Mouse (Mus musculus) heart, adult 9 months (tissue): ENCODE measurements at regions not wholly inside any gene's neighbourhood (a gene's known extent, or its start where the extent isn't known, plus 50 kb on each side); places are given as distances from the start of the nearest gene placed in this dataset.

ENCODE experiments used
- DNase-seq, 2 experiments: peaks; one replicate each; pipeline ENCODE4 v3.0.0; 2022; ENCODE audit warnings: low spot score in 2 of 2

DNA sequence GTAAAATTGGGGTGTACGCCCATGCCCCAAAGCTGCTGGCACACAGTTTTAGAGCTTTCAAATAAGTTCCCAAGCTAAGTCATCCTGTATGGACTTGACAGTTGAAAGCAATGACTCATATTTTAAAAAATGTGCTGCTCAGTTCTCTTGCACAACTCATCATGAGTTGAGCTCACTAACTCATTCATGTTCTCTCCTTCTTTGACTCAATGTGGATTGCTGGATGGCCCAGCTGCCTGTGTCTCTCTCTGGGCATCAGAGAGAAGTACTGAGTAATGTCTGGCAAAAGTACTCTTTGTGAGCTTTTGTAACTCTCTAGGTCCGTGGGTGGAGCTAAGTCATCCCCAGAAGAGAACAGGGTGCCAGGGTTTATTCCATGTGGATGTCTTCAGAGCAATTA, 355.3 kb downstream of the Rnd3 start:
- peak; percentile 73 to 78 for DNase-seq

DNA sequence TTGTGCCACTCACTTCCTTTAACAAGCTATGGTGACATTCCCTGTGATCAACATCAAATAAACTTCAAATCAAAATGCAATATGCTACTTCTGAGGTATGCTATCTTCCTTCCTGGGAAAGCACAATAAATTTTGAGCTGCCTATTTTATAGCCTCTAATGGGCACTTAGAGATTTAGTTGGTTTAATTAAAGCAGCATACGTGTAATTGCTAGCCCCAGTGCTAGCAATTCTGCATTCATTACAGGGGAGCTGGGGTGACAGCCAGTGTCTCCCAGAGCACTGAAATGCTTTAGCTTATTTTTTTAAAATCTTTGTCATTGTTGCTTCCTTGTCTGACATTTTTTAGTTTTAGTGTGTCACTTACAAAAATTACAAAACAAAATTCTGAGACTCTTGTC, 355.8 kb downstream of the Rnd3 start:
- DNase-seq = no peak

DNA sequence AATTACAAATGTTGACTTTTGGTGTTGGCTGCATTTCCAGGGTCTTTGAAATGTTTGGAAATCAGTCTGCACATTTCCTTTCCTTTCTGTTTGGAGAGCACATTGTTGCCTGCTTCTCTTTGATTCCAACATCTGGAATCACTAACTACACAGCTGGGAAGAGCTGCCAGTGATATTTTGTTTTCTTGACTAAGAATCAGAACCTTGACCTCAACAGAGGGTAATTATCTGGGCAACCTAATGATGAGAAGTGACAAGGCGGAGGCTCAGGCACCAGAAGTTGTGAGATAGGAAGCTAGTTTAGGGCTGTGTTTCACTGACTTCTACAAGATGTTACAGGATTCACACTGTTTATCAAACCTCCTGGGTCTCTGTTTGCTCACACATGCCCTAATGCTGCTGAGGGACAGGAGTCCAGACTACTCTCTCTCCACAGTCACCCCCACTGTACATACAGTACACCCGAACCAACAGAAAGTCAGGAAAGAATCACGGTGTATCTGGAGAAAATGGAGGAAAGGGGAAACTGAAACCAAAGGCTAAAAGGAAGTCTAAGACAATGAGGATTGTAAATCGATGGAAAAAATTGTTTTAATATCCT, 359.8 kb downstream of the Rnd3 start:
- DNase-seq = peak; percentile 51 to 67

DNA sequence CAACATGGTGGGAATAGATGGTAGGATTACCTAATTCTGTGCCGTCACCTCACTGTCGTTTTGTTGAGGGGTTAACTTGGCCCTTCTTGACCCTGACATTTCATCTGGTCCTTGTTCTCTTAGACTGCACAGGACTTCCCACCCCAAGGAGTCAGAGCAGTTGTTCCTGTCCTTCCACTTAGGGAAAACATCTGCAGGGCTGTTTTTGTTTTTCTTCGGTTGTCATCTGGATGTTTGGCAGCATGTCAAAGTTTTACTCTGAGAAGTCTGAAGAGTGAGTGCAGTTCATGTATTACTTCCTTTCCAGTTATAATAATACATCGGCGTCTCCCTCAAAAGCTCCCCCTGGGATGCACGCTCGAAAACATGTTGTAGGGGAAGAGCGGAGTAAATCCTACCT, 376.8 kb downstream of the Rnd3 start:
- DNase-seq = peak; percentile 62 to 67

DNA sequence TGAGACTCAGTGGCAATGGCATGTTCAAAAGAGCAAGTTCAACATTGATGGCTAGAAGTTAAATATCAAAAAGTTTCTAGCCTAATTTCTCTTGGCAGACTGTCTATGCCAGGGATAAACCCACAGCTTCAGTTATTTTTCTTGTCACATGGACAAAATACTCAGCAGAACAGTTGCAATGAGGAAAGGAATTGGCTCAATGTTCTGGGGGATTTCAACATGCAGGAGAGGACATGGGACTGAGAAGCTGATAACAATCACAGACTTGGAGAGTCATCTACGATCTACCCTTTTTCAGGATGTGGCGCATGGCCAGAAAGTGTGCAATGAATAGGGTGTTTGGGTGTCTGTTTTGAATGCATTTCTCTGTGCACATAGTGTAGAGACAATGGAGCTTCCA, 389.9 kb downstream of the Rnd3 start:
- DNase-seq = no peak

DNA sequence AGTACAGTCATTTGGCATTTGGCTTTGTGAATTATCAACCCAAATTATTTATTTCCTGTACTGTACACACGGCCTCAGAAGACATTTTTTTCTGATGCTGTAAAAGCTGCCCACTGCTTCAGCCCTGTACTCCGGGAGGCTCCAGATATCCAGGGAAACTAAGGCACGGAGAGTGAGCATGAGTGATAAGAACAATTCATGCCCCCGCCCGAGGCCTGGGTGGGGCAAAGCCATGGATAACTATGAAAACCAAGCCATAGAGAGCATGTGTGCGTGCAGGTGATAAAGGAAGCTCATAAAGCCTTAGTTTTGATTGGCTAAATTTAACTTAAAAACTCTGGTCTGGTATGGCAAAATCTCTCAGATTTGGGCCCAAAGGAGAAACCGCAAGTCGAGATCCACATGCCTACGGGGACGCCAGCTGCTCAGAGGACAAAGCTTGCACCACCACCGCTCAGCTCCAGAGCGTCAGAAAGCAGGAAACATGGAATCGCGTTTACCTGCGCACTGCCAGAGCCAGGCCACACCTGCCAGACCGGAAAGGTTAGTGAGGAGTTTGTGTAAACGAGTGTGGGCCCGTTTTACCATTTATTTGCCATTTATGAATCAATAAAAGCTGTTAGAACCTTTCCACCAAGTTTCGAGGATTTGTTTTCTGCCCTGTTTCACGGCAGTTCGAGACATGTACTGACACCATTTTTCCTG, 390.9 kb downstream of the Rnd3 start:
- DNase-seq = no peak

DNA sequence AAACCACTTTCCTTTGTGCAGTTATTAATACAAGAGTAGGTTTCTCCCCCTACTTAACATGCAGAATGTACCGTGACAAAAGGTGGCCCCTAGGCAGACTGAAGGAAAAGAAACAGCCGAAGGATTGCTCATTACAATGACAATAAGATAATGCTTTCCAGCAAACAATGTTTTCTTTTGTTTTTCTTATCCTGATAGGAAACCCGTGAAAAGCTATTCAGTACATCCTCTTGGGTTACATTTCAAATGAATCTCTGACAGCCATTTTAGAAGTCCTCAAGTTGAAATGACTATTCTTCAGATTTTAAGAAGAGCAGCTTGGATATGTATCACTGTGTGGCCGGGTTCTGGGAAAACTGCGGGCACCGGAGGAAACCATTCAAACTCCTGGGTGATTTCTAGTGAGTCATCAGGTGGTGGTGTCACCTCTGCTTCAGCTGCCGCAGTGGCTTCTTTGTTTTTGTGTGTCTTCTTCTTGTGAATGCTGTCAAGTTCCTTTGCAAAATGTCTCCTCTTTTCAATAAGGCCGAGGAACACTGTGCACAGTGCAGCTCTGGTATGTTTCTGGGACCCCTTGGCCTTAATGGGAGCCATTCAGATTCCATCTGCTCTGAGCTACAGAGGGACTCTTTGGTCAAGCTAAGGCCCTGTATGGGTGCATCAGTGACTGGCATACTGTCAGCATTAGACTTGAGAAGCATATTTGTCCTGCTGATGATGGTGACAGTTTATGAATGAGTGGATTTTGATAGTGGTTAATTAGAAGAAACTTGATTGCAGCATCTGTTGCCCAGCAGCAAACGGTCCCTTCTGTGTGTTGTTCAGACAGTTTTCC, 393.1 kb downstream of the Rnd3 start:
- DNase-seq = no peak

DNA sequence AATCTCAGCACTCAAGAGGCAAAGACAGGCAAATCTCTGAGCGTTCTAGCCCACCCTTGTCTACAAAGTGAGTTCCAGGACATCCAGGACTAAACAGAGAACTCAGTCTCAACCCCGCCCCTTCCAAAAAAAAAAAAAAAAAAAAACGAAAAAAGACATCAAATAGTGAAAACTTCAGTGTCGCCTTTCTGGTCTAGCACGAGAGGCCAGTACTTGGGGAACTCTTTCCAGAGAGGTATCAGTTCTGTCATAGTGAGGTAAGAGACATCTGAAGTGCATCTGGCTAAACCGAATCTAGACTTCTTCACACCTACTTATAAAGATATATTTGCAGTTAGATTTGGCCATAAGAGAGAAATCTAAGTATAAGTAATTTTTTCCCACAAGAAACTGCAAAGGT, 393.8 kb downstream of the Rnd3 start:
- no peak for DNase-seq

DNA sequence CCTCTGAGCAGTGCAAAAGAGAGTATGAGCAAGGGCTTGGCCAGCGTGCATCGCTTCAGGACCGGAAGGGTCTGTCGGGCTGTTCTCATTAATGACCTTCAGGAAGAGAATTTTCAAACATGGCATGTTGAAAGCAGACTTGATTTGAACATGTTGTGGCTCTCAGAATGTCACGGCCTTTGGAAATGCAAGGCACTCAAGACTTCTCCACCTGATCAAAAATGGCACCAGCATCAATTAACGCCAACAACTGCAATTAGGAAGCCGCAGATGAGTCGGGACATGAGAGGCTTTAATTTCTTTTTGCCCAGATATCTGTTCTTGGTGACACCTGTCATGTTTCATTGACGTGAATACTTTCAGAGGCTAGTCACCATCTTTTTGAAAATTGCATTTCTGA, 396.5 kb downstream of the Rnd3 start:
- no peak for DNase-seq

DNA sequence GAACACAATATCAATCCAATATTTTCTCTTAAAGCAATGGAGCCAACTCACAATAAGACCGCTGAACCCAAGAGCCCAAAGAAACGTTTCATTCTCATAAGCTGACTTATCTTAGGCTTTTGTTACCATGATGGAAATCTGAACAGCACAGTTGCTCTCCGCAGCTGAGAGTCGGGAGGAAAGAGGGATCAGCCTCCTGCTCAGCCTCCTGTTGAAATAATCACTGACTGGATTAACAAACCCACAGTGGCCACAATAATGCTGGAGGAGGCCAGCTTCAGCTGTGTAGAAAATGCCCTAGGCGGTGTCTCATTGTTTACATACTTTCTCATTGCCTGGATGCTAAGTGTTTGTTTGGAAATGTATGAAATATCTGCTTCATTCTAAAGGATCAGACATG, 398.1 kb downstream of the Rnd3 start:
- no peak for DNase-seq

DNA sequence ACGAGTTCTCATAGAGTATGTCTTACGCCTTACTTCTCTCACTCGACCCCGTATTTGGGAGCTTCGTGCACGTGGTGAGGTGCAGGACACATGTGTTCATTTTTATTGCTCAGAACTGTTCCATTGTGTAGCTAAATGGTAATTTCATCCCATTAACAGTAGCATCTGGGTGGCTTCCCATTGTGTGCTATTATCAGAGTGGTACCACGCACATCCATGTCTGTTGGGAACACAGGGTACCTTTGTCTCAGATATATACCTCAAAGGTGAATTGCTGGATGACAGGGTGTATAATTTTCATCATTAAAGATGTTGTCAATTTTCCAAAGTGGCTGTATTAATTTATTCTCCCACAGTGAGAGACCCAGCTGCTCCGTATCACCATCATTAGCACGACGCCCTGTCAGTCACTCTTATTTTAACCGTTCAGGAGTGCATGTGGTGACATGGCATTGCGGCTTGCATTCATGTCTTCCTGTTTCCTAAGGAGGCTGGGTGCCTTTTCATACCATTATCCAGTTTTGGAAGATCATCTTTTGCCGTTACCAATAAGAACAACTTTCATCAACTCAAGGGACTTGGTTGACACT, 404.2 kb downstream of the Rnd3 start:
- DNase-seq = no peak

DNA sequence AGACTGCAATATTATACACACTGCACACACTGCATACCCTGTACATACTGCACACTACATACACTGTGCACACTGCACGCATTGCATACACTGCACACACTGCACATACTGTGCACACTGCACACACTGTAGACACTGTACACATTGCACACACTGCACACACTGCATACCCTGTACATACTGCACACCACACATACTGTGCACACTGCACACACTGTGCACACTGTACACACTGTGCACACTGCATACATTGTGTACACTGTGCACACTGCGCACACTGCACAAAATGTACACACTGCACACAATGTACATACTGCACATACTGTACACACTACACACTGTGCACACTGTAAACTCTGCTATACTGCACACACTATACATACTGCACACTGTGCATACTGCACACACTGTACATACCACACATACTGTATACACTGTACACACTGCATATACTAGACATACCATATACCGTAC, 405.1 kb downstream of the Rnd3 start:
- no peak for DNase-seq

DNA sequence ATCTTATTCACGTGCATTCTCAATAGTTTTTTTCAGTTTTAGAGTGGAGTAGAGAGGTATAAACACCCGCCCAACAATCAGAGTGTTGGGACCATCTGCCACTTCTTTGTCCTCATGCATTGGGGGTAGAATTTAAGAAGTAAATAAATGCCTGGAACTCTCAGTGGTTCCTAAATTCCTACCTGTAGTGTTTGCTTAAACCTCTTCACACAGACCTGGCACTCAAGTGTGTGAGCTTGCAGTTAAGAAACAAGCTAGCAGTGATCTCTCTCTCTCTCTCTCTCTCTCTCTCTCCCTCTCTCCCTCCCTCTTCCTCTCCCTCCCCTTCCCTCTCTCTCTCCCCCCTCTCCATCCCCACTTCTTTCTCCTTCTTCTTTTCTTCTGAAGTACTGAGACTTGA, 406.5 kb downstream of the Rnd3 start:
- no peak for DNase-seq

DNA sequence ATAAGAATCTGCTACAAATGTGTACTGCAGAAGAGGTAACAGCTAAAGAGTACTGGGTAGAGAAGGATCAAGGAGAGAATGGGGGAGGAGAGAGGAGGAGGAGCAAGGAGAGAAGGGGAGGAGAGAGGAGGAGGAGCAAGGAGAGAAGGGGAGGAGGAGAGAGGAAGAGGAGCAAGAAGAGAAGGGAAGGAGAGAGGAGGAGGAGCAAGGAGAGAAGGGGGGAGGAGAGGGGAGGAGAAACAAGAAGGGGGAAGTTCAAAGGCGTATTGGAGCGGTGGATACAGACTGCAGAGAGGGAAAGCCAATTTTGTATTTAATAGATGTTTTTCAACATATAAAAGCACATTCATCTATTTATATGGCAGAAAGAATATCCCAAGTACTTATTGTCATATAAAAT, 407.6 kb downstream of the Rnd3 start:
- no peak for DNase-seq

DNA sequence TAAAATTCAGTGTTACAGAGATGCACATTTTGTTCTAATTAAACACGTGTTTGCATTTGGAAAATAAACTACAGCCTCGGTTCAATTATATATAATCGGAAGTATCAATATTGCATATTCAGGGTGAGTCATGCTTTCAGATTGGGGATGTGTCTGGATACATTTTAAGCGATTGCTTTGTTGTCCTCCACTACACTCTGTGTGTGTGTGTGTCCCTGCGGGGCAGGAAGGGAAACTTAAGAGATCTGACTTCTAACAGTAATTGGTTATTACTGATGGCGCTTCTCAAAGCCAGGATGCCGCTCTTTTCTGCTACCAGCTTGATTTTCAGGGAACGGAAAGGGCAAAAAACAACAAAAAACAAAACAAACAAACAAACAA, 409.3 kb downstream of the Rnd3 start:
- no peak for DNase-seq

DNA sequence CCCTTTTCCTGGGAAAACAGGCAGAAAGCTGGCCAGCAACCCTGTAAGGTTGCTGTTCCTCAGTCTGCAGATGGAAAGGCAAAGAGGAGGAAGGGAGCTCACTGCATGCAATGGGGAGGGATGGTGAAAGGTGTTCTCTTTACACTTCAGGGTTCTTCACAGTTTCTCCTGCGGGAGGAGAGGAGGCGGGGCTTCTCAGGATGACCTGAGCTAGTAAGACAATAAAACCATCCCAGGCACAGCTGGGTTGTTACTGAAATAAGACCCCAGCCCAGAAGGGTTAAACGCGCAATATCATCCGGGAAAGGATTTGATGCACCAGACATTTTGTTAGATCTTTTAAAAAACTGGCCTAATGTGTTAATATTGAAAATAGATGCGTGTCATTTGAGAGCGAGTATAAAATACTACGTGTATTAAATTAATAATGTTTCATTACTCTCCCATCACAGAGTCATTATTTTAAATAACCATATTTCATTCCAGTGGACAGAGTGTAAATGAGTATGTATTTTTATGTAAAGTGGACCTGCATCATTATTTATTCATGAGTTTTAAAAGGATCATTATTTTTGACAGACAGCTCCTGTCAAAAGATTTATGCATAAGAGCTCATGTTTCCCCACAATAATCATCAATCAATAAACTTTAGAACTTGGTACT, 409.8 kb downstream of the Rnd3 start:
- no peak for DNase-seq

DNA sequence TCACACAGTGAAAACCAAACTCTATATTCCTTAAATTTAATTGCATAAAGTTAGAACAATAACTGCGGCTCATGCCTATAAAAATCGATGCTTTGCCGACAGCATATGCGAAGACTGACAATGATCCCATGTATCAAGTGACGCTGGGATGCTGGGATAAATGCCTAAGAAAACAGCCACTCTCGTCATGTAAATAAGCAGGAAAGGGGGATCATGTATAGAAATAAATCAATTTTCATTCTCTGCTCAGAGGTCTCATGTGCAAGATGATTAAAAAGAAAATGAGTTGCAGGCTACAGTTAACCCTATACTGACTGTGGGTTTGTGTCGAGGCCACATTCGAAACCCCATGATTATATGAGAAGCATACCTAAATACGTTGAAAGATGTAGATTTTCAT, 411.2 kb downstream of the Rnd3 start:
- no peak for DNase-seq

DNA sequence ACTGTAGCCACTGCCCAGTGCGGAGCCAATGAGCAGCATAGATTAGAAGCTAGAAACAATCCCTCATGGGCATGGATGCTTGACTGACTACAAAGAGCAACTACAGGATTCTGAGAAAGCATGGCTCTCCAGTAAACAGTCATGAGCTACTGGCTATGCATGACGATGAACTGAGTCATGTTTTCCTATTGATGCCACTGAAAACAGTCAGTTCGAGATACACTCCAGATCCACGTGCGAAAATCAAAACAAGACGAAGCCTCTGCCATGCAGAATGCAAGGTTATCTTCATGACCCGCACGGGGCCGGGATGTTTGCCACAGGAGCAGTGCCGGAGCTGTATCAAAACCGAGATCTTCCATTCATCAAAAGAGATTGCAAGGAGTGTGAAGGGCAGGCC, 413.9 kb downstream of the Rnd3 start:
- no peak for DNase-seq

DNA sequence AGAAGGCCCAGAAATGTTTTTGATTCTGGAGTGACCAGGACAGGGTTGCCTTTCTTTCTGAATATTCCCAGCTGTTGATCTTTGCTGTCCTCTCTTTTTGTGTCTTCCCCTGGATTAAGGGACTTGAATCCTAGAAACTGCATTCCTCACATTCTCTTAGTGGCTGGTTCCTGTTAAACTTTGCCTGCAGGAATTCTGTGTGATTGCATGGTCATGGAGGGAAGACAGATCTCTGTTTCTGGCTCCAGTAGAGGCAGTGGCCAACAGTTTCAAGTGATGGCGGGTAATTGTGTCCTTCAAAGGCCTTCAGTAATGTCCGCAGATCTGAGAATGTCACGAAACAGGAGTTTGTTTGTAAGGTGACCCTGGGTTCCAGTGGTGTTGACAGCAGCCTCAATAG, 410.1 kb upstream of the Mmadhc start:
- no peak for DNase-seq

DNA sequence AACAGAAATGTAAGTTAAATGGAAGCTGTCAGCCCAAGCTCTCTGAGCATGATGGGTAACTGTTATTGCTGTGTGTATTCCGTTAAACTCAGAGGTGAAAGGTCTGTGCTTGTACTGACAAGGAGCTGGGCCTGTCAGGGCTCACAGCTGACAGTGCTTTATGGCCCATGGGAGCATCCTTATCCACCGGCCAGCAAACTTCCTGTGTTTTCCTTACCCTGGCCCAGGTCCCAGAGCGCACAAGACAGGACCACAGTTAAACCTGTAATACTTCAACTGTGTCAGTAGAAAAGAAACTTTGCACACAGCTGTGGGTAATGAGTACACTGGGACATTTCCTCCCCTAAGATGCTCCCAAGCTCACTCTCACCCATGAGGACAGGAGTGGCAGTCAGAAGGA, 407.7 kb upstream of the Mmadhc start:
- DNase-seq = peak; percentile 62 to 71

DNA sequence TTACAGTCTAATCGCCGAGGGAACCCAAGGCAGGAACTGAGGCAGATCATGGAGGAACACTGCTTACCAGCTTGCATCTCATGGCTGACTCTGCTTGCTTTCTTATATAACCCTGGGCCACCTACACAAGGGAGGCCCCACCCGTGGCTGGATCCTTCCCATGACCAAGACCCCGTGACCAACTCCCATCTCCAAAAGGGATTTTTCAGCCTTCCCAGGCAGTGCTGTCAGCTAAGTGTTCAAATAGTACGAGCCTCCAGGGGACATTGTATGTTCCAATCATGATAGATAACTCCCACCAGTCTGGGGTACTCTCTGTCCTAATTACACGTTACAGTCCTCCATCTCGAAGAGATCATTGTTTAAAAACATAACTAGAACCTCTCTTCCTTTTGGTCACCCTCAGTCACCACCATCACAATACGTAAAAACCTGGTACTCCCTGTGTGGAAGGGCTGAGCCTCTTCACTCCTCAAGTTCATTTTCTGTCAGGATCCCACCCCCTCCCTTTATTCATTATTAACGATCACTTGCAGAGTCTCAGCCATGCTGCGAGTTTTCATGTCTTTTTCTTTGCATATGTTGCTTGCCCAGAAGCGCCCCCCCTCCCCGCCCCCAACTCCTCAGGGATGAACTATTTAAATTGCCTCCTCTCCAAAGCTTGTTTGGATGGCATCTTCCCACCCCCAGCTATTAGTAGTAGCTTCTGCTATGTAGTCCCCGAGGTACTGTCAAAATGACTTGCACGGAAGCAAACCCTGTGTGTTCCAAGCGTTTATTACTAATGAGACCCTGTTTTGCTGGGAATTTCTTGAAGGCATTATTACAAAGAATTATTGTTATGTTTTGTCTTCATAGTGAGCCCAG, 406.2 kb upstream of the Mmadhc start:
- no peak for DNase-seq
